Mouse (Mus musculus) brain, embryonic 14.5 days (tissue): ENCODE results near the gene Syne2.

Experiments
- CTCF ChIP-seq: fragments of 200-500 bp; IDR thresholded peaks from 2 replicates; pipeline ENCODE4 v1.5.1; 2012; ENCODE audit warnings: inconsistent platforms, mild to moderate bottlenecking, moderate library complexity, borderline replicate concordance; ENCODE audit not compliant: insufficient read depth, insufficient read length; ENCODE audit errors: extremely low read depth
- POLR2A ChIP-seq: fragments of 200-500 bp; IDR thresholded peaks from 2 replicates; pipeline ENCODE4 v1.6.1; 2012; ENCODE audit warnings: mild to moderate bottlenecking, inconsistent platforms, borderline replicate concordance; ENCODE audit not compliant: poor library complexity, insufficient read depth, insufficient read length, severe bottlenecking; ENCODE audit errors: extremely low read depth

- no peak for TF ChIP-seq CTCF
- TF ChIP-seq POLR2A, result no peak
Measured at GRCm38 (mm10) chr12:75922900-75923299, 105.0 kb downstream of the Syne2 start.
